9 mouse cellular contexts compared by ENCODE assay signal in genomic region chr3:108286671-108287439, GRCm38 (mm10). TPM values are rescaled to one million over a fixed set of nuclear protein-coding genes. Genes with fewer than 3 reads are reported as not detected.
DNase-seq lines count a peak whose midpoint lies in the region; ATAC-seq lines count a peak whose summit lies in the region.
"Had no signal": no experiment of that assay in that cellular context is flagged by ENCODE, and none has a peak within 500 bp of the region (broad histone marks: within the 10 kb centered on the region; RNA-seq: fewer than 3 reads in every experiment).

No protein-coding gene starts in this region.

- H3K4me1 ChIP-seq in limb, embryonic 12.5 days (replicated peaks): peaks cover 47% of the 10 kb centered on the region
- H3K4me1 ChIP-seq in limb, embryonic 10.5 days: peaks cover 54% of the 10 kb centered on the region
- peaks cover 78% of the 10 kb centered on the region for H3K4me1 ChIP-seq in forebrain, embryonic 10.5 days
- peaks cover 48% of the 10 kb centered on the region for H3K4me1 ChIP-seq in intestine, embryonic 16.5 days (ENCODE audit: control insufficient read depth, insufficient read depth, low read length)
- H3K4me1 ChIP-seq in neural tube, embryonic 15.5 days: peaks cover 76% of the 10 kb centered on the region

- no peaks in the 10 kb centered on the region for H3K36me3 ChIP-seq in limb, embryonic 12.5 days
- H3K36me3 ChIP-seq in limb, embryonic 10.5 days: no peaks in the 10 kb centered on the region
- H3K36me3 ChIP-seq in forebrain, embryonic 10.5 days (replicated peaks): 0 out of 2 replicates have a peak, but pooled peaks cover 4% of the 10 kb centered on the region
- H3K36me3 ChIP-seq in intestine, embryonic 16.5 days (ENCODE audit: control insufficient read depth, insufficient read depth, low read length): no peaks in the 10 kb centered on the region
- no peaks in the 10 kb centered on the region for H3K36me3 ChIP-seq in neural tube, embryonic 15.5 days

- no peaks in the 10 kb centered on the region for H3K9me3 ChIP-seq in limb, embryonic 12.5 days
- H3K9me3 ChIP-seq in limb, embryonic 10.5 days (replicated peaks): no peaks in the 10 kb centered on the region
- H3K9me3 ChIP-seq in forebrain, embryonic 10.5 days: no peaks in the 10 kb centered on the region
- H3K9me3 ChIP-seq in intestine, embryonic 16.5 days (ENCODE audit: control insufficient read depth, low read length): no peaks in the 10 kb centered on the region
- H3K9me3 ChIP-seq in neural tube, embryonic 15.5 days (replicated peaks): no peaks in the 10 kb centered on the region

- no peak overlapping the region for H3K9ac ChIP-seq in limb, embryonic 12.5 days (replicated peaks)
- 0 out of 2 replicates have a peak overlapping the region, but pooled peaks have one; percentile 35 for H3K9ac ChIP-seq in intestine, embryonic 16.5 days (ENCODE audit: low read depth, low read length)
- 0 out of 2 replicates have a peak overlapping the region, but pooled peaks have one; percentile 18 for H3K9ac ChIP-seq in neural tube, embryonic 15.5 days (replicated peaks)

- DNase-seq in limb, embryonic 10.5 days (ENCODE audit: low spot score): no peak
- no peak for DNase-seq in forebrain, embryonic 10.5 days (ENCODE audit: extremely low spot score, low spot score)
- no peak for DNase-seq in frontal cortex, postnatal 10 days (ENCODE audit: low spot score in 2 of 2)
- no peak for DNase-seq in right cerebral cortex, adult 2 months (ENCODE audit: low spot score in 2 of 2)
- DNase-seq: cerebellum, adult 9-10 months had no signal

- H3K4me3 ChIP-seq in limb, embryonic 12.5 days (replicated peaks): no peak overlapping the region
- H3K4me3 ChIP-seq in limb, embryonic 10.5 days: no peak overlapping the region
- peak overlapping the region; percentile 14; the same call in 1 of the 2 replicates for H3K4me3 ChIP-seq in forebrain, embryonic 10.5 days
- H3K4me3 ChIP-seq in intestine, embryonic 16.5 days (ENCODE audit: low read length): no peak overlapping the region
- H3K4me3 ChIP-seq in neural tube, embryonic 15.5 days (replicated peaks): no peak overlapping the region

- no peak for ATAC-seq in limb, embryonic 12.5 days (ENCODE audit: insufficient number of reproducible peaks, insufficient read depth, low FRiP score, low TSS enrichment, low read depth)
- ATAC-seq in intestine, embryonic 16.5 days: no peak
- ATAC-seq in neural tube, embryonic 15.5 days (ENCODE audit: low FRiP score): no peak
- no peak for ATAC-seq in activated CD4-positive, CD25-positive, alpha-beta regulatory T cell, adult 4 months

- peak overlapping the region; percentile 82; the same call in 1 of the 2 replicates for H3K27ac ChIP-seq in limb, embryonic 12.5 days
- no peak overlapping the region for H3K27ac ChIP-seq in limb, embryonic 10.5 days
- H3K27ac ChIP-seq in forebrain, embryonic 10.5 days: 0 out of 2 replicates have a peak overlapping the region, but pooled peaks have one; percentile 74
- peak overlapping the region; percentile 64 for H3K27ac ChIP-seq in intestine, embryonic 16.5 days (ENCODE audit: low read length)
- peak overlapping the region; percentile 67; the same call in 1 of the 2 replicates for H3K27ac ChIP-seq in neural tube, embryonic 15.5 days (replicated peaks)

- peak overlapping the region; percentile 36 for H3K4me2 ChIP-seq in limb, embryonic 12.5 days
- H3K4me2 ChIP-seq in intestine, embryonic 16.5 days (ENCODE audit: low read depth, low read length): no peak overlapping the region
- peak overlapping the region; percentile 77 for H3K4me2 ChIP-seq in neural tube, embryonic 15.5 days

- H3K27me3 ChIP-seq in limb, embryonic 12.5 days: no peaks in the 10 kb centered on the region
- 0 out of 2 replicates have a peak, but pooled peaks cover 4% of the 10 kb centered on the region for H3K27me3 ChIP-seq in limb, embryonic 10.5 days (ENCODE audit: low read depth, poor library complexity, severe bottlenecking)
- H3K27me3 ChIP-seq in forebrain, embryonic 10.5 days (ENCODE audit: poor library complexity, severe bottlenecking): no peaks in the 10 kb centered on the region
- no peaks in the 10 kb centered on the region; the same call in 1 of the 2 replicates for H3K27me3 ChIP-seq in intestine, embryonic 16.5 days (replicated peaks; ENCODE audit: control insufficient read depth, insufficient read depth, low read length)
- no peaks in the 10 kb centered on the region for H3K27me3 ChIP-seq in neural tube, embryonic 15.5 days (replicated peaks)

- 64% methylated on average over 14 of the region's 14 CpGs for WGBS in limb, embryonic 12.5 days
- 61% methylated on average over 14 of the region's 14 CpGs for WGBS in limb, embryonic 10.5 days
- WGBS in forebrain, embryonic 10.5 days: 63% methylated on average over 14 of the region's 14 CpGs
- 50% methylated on average over 14 of the region's 14 CpGs for WGBS in intestine, embryonic 16.5 days
- 61% methylated on average over 14 of the region's 14 CpGs for WGBS in neural tube, embryonic 15.5 days

RNA-seq across cellular contexts. Expression of gene Sort1, which starts 3.0 kb away (rescaled TPM):
- polyA plus RNA-seq in limb, embryonic 12.5 days (2016; fragmentation: Nextera tagmentation; extraction: Ambion mirVana): 14.7 and 16.2 TPM in 2 replicates
- polyA plus RNA-seq in limb, embryonic 10.5 days (2016; fragmentation: Nextera tagmentation; extraction: Ambion mirVana): 9.4 and 12.1 TPM in 2 replicates
- polyA plus RNA-seq in forebrain, embryonic 10.5 days (2016; fragmentation: Nextera tagmentation; extraction: Ambion mirVana): 9.7 and 10.5 TPM in 2 replicates
- polyA plus RNA-seq in intestine, embryonic 16.5 days (2015; fragmentation: Nextera tagmentation; extraction: Ambion mirVana): 3.7 and 4.3 TPM in 2 replicates
- 13.6 and 17.0 TPM in 2 replicates for polyA plus RNA-seq in neural tube, embryonic 15.5 days (2015; fragmentation: Nextera tagmentation; extraction: Ambion mirVana)
- under 1 TPM in 1 of 2 experiments, not detected in 1; 0.07 TPM for polyA plus RNA-seq in activated CD4-positive, CD25-positive, alpha-beta regulatory T cell, adult 4 months (2017; shearing (Covaris generic))

RNA-seq across cellular contexts. Expression of gene Psma5, which starts 30.1 kb away (rescaled TPM):
- polyA plus RNA-seq in limb, embryonic 12.5 days (2016; fragmentation: Nextera tagmentation; extraction: Ambion mirVana): 297 and 302 TPM in 2 replicates
- polyA plus RNA-seq in limb, embryonic 10.5 days (2016; fragmentation: Nextera tagmentation; extraction: Ambion mirVana): 374 and 403 TPM in 2 replicates
- polyA plus RNA-seq in forebrain, embryonic 10.5 days (2016; fragmentation: Nextera tagmentation; extraction: Ambion mirVana): 353 and 358 TPM in 2 replicates
- polyA plus RNA-seq in intestine, embryonic 16.5 days (2015; fragmentation: Nextera tagmentation; extraction: Ambion mirVana): 249 and 278 TPM in 2 replicates
- 239 and 254 TPM in 2 replicates for polyA plus RNA-seq in neural tube, embryonic 15.5 days (2015; fragmentation: Nextera tagmentation; extraction: Ambion mirVana)
- 100 to 1,000 TPM; 196 to 245 TPM for polyA plus RNA-seq in activated CD4-positive, CD25-positive, alpha-beta regulatory T cell, adult 4 months (2017; shearing (Covaris generic))
